Mouse (Mus musculus) liver, embryonic 14.5 days (tissue): ENCODE results near the gene P2ry6.

Experiments used
- CTCF ChIP-seq: IDR thresholded peaks from 2 replicates; pipeline ENCODE4 v1.5.1; 2016; ENCODE audit warnings: antibody characterized with exemption, low read depth, control low read depth
- EP300 ChIP-seq: IDR thresholded peaks from 2 replicates; pipeline ENCODE4 v1.6.1; 2016; ENCODE audit warnings: antibody characterized with exemption, low read depth

DNA sequence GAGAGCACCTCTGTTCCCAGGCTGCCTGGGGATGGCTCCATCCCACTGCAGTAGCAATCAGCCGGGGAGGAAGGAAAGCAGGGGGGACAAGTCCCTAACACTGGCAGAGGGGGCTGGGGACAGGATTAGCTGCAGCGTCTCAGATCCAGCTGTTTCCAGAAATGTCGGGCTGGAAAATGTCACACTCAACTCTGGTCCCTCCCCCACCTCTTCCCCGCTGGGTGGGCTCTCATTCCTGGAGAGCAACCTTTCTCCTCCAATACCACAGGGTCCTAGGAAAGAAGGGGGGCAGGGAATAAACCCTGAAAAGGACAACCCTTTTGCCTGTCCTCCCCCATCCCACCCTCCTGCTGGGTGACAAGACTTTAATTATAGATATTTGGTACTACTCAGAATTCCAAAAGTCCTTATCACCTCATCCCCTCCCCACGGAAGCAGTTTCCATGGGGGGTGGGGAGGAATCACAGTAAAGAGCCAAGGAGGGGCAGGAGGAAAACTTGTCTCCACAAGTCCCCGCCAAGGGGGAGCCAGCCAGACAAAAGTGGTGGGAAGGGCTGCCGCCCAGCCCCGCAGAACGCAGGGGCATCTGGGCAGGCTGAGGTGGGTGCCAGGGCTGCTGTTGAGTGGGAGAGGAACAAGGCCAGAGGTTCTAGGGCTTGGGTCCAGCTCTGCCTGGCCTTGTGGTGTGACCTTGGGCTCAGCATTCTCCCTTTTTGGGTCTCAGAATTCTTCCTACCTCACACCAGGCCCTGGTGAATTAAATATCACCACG lies 49.6 kb downstream of the P2ry6 start:
- TF ChIP-seq CTCF (no peak), EP300 (no peak)
